Mouse (Mus musculus): ENCODE data around the gene Acot6. TPM values are rescaled to one million over a fixed set of nuclear protein-coding genes. Genes with fewer than 3 reads are reported as not detected.
"Not testable (repeated sequence)": the region's sequence is repeated elsewhere in the genome, so short reads cannot be mapped to it uniquely, and the experiment has no call there.

Gene Acot6
- polyA plus RNA-seq, 1 experiment: not detected

- no peak overlapping the region for H3K27ac ChIP-seq (ENCODE audit: insufficient read depth, low read depth, low read length)
- TF ChIP-seq POLR2A (IDR thresholded peaks at IDR 0.05; ENCODE audit: insufficient read depth, low read depth, low read length) (no peak), CTCF (IDR thresholded peaks at IDR 0.05; ENCODE audit: insufficient read depth, low read depth, low read length) (no peak)
- no peaks in the 10 kb centered on the region for H3K4me1 ChIP-seq (ENCODE audit: control insufficient read depth, insufficient read depth, low read length)
- no peak overlapping the region for H3K4me3 ChIP-seq (ENCODE audit: insufficient read depth, low read depth, low read length)
- WGBS: 84% methylated on average over 2 of the region's 2 CpGs
Measured at GRCm38 (mm10) chr12:84063833-84064232, 36.6 kb upstream of the Acot6 start.

GRCm38 (mm10) chr12:84064621-84065020, 35.8 kb upstream of the Acot6 start:
- WGBS: 75% methylated on average over 8 of the region's 8 CpGs
- Histone ChIP-seq H3K4me3 (ENCODE audit: insufficient read depth, low read depth, low read length) (no peak overlapping the region), H3K27ac (ENCODE audit: insufficient read depth, low read depth, low read length) (no peak overlapping the region), H3K4me1 (ENCODE audit: control insufficient read depth, insufficient read depth, low read length) (0 out of 2 replicates have a peak, but pooled peaks cover under 1% of the 10 kb centered on the region)
- TF ChIP-seq CTCF (IDR thresholded peaks at IDR 0.05; ENCODE audit: insufficient read depth, low read depth, low read length) (no peak), POLR2A (IDR thresholded peaks at IDR 0.05; ENCODE audit: insufficient read depth, low read depth, low read length) (no peak)

- Histone ChIP-seq H3K27ac (ENCODE audit: insufficient read depth, low read depth, low read length) (no peak overlapping the region), H3K4me1 (ENCODE audit: control insufficient read depth, insufficient read depth, low read length) (peaks cover 5% of the 10 kb centered on the region), H3K4me3 (ENCODE audit: insufficient read depth, low read depth, low read length) (no peak overlapping the region)
- WGBS: 94% methylated on average over 4 of the region's 4 CpGs
- no peak for TF ChIP-seq CTCF (IDR thresholded peaks at IDR 0.05; ENCODE audit: insufficient read depth, low read depth, low read length)
- no peak for TF ChIP-seq POLR2A (IDR thresholded peaks at IDR 0.05; ENCODE audit: insufficient read depth, low read depth, low read length)
Measured at GRCm38 (mm10) chr12:84067752-84068151, 32.7 kb upstream of the Acot6 start.

- H3K27ac ChIP-seq (ENCODE audit: insufficient read depth, low read depth, low read length): no peak overlapping the region
- no peak overlapping the region for H3K4me3 ChIP-seq (ENCODE audit: insufficient read depth, low read depth, low read length)
- TF ChIP-seq POLR2A (IDR thresholded peaks at IDR 0.05; ENCODE audit: insufficient read depth, low read depth, low read length) (no peak), CTCF (IDR thresholded peaks at IDR 0.05; ENCODE audit: insufficient read depth, low read depth, low read length) (no peak)
- H3K4me1 ChIP-seq (ENCODE audit: control insufficient read depth, insufficient read depth, low read length): peaks cover 5% of the 10 kb centered on the region
- WGBS: 70% methylated on average over 8 of the region's 8 CpGs
Measured at GRCm38 (mm10) chr12:84068296-84068695, 32.2 kb upstream of the Acot6 start.

- peaks cover 5% of the 10 kb centered on the region for H3K4me1 ChIP-seq (ENCODE audit: control insufficient read depth, insufficient read depth, low read length)
- no peak within 1 kb of the TSS for H3K27ac ChIP-seq (ENCODE audit: insufficient read depth, low read depth, low read length)
- peak within 1 kb of the TSS; percentile 44 for H3K4me3 ChIP-seq (ENCODE audit: insufficient read depth, low read depth, low read length)
- whole genome bisulfite sequencing: 58% methylated on average over 9 of the region's 9 CpGs
- TF ChIP-seq CTCF (IDR thresholded peaks at IDR 0.05; ENCODE audit: insufficient read depth, low read depth, low read length) (no peak), POLR2A (IDR thresholded peaks at IDR 0.05; ENCODE audit: insufficient read depth, low read depth, low read length) (no peak)
Measured at GRCm38 (mm10) chr12:84068986-84069385, 31.5 kb upstream of the Acot6 start, which contains the start of gene Acot5. TSS of gene Acot5 (plus strand) at chr12:84069325.

GRCm38 (mm10) chr12:84069582-84069981, 30.9 kb upstream of the Acot6 start:
- 2% methylated on average over 52 of the region's 52 CpGs for WGBS
- H3K4me3 ChIP-seq (ENCODE audit: insufficient read depth, low read depth, low read length): peak overlapping the region; percentile 44
- H3K4me1 ChIP-seq (ENCODE audit: control insufficient read depth, insufficient read depth, low read length); H3K27ac ChIP-seq (ENCODE audit: insufficient read depth, low read depth, low read length): not testable (repeated sequence)

- Histone ChIP-seq H3K4me1 (ENCODE audit: control insufficient read depth, insufficient read depth, low read length) (peaks cover 5% of the 10 kb centered on the region), H3K4me3 (ENCODE audit: insufficient read depth, low read depth, low read length) (no peak overlapping the region), H3K27ac (ENCODE audit: insufficient read depth, low read depth, low read length) (no peak overlapping the region)
- TF ChIP-seq CTCF (IDR thresholded peaks at IDR 0.05; ENCODE audit: insufficient read depth, low read depth, low read length): no peak
- TF ChIP-seq POLR2A (IDR thresholded peaks at IDR 0.05; ENCODE audit: insufficient read depth, low read depth, low read length): no peak
- 53% methylated on average over 2 of the region's 2 CpGs for WGBS
Measured at GRCm38 (mm10) chr12:84071696-84072095, 28.8 kb upstream of the Acot6 start.

GRCm38 (mm10) chr12:84077371-84077990, 23.0 kb upstream of the Acot6 start:
- TF ChIP-seq POLR2A (IDR thresholded peaks at IDR 0.05; ENCODE audit: insufficient read depth, low read depth, low read length) (no peak), CTCF (IDR thresholded peaks at IDR 0.05; ENCODE audit: insufficient read depth, low read depth, low read length) (no peak)
- 89% methylated on average over 4 of the region's 4 CpGs for WGBS
- Histone ChIP-seq H3K4me3 (ENCODE audit: insufficient read depth, low read depth, low read length) (no peak overlapping the region), H3K4me1 (ENCODE audit: control insufficient read depth, insufficient read depth, low read length) (no peaks in the 10 kb centered on the region), H3K27ac (ENCODE audit: insufficient read depth, low read depth, low read length) (no peak overlapping the region)

GRCm38 (mm10) chr12:84083842-84084241, 16.6 kb upstream of the Acot6 start:
- H3K4me3 ChIP-seq (ENCODE audit: insufficient read depth, low read depth, low read length): no peak overlapping the region
- H3K4me1 ChIP-seq (ENCODE audit: control insufficient read depth, insufficient read depth, low read length): no peaks in the 10 kb centered on the region
- TF ChIP-seq POLR2A (IDR thresholded peaks at IDR 0.05; ENCODE audit: insufficient read depth, low read depth, low read length) (no peak), CTCF (IDR thresholded peaks at IDR 0.05; ENCODE audit: insufficient read depth, low read depth, low read length) (no peak)
- 81% methylated on average over 2 of the region's 2 CpGs for WGBS
- H3K27ac ChIP-seq (ENCODE audit: insufficient read depth, low read depth, low read length): no peak overlapping the region

- Histone ChIP-seq H3K27ac (ENCODE audit: insufficient read depth, low read depth, low read length) (no peak overlapping the region), H3K4me3 (ENCODE audit: insufficient read depth, low read depth, low read length) (no peak overlapping the region), H3K4me1 (ENCODE audit: control insufficient read depth, insufficient read depth, low read length) (no peaks in the 10 kb centered on the region)
- WGBS: 90% methylated on average over 4 of the region's 4 CpGs
- no peak for TF ChIP-seq CTCF (IDR thresholded peaks at IDR 0.05; ENCODE audit: insufficient read depth, low read depth, low read length)
- TF ChIP-seq POLR2A (IDR thresholded peaks at IDR 0.05; ENCODE audit: insufficient read depth, low read depth, low read length): no peak
Measured at GRCm38 (mm10) chr12:84084581-84084980, 15.9 kb upstream of the Acot6 start.

- H3K4me1 ChIP-seq (ENCODE audit: control insufficient read depth, insufficient read depth, low read length); H3K4me3 ChIP-seq (ENCODE audit: insufficient read depth, low read depth, low read length); H3K27ac ChIP-seq (ENCODE audit: insufficient read depth, low read depth, low read length): not testable (repeated sequence)
- 92% methylated on average over 5 of the region's 5 CpGs for WGBS
Measured at GRCm38 (mm10) chr12:84094666-84095065, 5.8 kb upstream of the Acot6 start.
